8 mouse cellular contexts compared by ENCODE assay signal in the genomic region with DNA sequence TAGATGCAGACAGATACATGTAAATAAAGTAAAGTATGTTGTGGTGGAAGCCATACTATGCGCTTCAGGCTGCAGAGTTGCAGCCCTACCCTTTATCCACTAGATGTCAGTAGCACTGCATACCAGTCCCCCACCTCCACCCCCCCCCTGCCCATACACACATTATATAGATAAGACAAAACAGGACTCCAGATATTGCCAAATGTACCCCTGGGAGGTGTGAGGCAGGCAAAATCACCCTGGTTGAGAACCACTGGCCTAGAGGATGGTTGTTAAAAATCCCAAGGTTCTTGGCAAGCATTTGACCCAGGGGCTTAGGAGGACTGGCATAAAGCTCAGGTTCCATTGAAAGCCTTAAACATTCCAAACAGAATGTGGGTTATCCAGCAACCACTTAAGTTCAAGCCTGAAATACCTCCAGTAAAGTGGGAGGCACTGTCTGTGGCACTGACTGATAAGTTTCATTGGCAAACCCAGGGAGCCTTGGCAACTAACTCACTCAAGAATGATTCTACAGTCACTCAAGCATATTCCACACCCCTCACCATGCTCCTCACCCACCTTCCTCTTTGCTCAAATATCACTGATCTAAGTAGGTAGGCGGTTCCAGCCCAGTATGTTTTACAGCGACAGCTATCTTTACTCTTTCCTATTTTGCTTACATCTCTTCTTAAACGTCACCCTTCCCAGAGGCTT. TPM values are rescaled to one million over a fixed set of nuclear protein-coding genes. Genes with fewer than 3 reads are reported as not detected.
DNase-seq lines count a peak whose midpoint lies in the region; ATAC-seq and TF ChIP-seq lines count a peak whose summit lies in the region.

No protein-coding gene starts in this region.

- H3K4me2 ChIP-seq in forebrain, embryonic 15.5 days (replicated peaks) = peak overlapping the region; percentile 79
- H3K4me2 ChIP-seq in intestine, embryonic 15.5 days (replicated peaks) = peak overlapping the region; percentile 69
- H3K4me2 ChIP-seq in lung, embryonic 14.5 days = peak overlapping the region; percentile 87
- peak overlapping the region; percentile 86 for H3K4me2 ChIP-seq in neural tube, embryonic 15.5 days

- TF ChIP-seq CTCF in lung, embryonic 14.5 days (IDR thresholded peaks at IDR 0.05; ENCODE audit: low read depth) = peak; percentile 90

- peak overlapping the region; percentile 81; the same call in 1 of the 2 replicates for H3K27ac ChIP-seq in forebrain, embryonic 15.5 days (replicated peaks)
- no peak overlapping the region; the same call in 1 of the 2 replicates for H3K27ac ChIP-seq in intestine, embryonic 15.5 days
- peak overlapping the region; percentile 82 for H3K27ac ChIP-seq in lung, embryonic 14.5 days (ENCODE audit: low read depth)
- H3K27ac ChIP-seq in neural tube, embryonic 15.5 days (replicated peaks) = peak overlapping the region; percentile 92

- no peaks in the 10 kb centered on the region for H3K27me3 ChIP-seq in forebrain, embryonic 15.5 days
- H3K27me3 ChIP-seq in intestine, embryonic 15.5 days (replicated peaks) = no peaks in the 10 kb centered on the region
- no peaks in the 10 kb centered on the region for H3K27me3 ChIP-seq in lung, embryonic 14.5 days (ENCODE audit: insufficient read depth, low read length)
- H3K27me3 ChIP-seq in neural tube, embryonic 15.5 days (replicated peaks) = no peaks in the 10 kb centered on the region

- DNase-seq in layer of hippocampus, adult 18-20 months (ENCODE audit: low spot score in 2 of 2) = peak; percentile 48 to 69
- DNase-seq in layer of hippocampus, adult 9-10 months (ENCODE audit: low spot score) = no peak
- DNase-seq in c-Kit-positive CD71-positive TER-119-negative erythroid progenitor cells, embryonic 14.5 days (ENCODE audit: low read depth) = peak; percentile 59
- peak; percentile 68 for DNase-seq in lung, embryonic 14.5 days
- DNase-seq in ovary, postnatal 14 days (ENCODE audit: low spot score) = no peak

- peak overlapping the region; percentile 90 for H3K4me3 ChIP-seq in forebrain, embryonic 15.5 days
- peak overlapping the region; percentile 65 for H3K4me3 ChIP-seq in intestine, embryonic 15.5 days (replicated peaks)
- H3K4me3 ChIP-seq in lung, embryonic 14.5 days (ENCODE audit: low read depth, low read length) = peak overlapping the region; percentile 85
- H3K4me3 ChIP-seq in neural tube, embryonic 15.5 days (replicated peaks) = peak overlapping the region; percentile 89

- WGBS in forebrain, embryonic 15.5 days = 13% methylated on average over 4 of the region's 4 CpGs
- WGBS in intestine, embryonic 15.5 days = 9% methylated on average over 4 of the region's 4 CpGs
- 6% methylated on average over 4 of the region's 4 CpGs for WGBS in lung, embryonic 14.5 days
- 13% methylated on average over 4 of the region's 4 CpGs for WGBS in neural tube, embryonic 15.5 days

- peak overlapping the region; percentile 82 for H3K9ac ChIP-seq in forebrain, embryonic 15.5 days (replicated peaks)
- peak overlapping the region; percentile 70; the same call in 1 of the 2 replicates for H3K9ac ChIP-seq in intestine, embryonic 15.5 days
- H3K9ac ChIP-seq in lung, embryonic 14.5 days = peak overlapping the region; percentile 74
- peak overlapping the region; percentile 92 for H3K9ac ChIP-seq in neural tube, embryonic 15.5 days (replicated peaks)

- H3K9me3 ChIP-seq in forebrain, embryonic 15.5 days = no peaks in the 10 kb centered on the region
- H3K9me3 ChIP-seq in intestine, embryonic 15.5 days = no peaks in the 10 kb centered on the region
- H3K9me3 ChIP-seq in lung, embryonic 14.5 days (ENCODE audit: low read depth, low read length) = no peaks in the 10 kb centered on the region
- H3K9me3 ChIP-seq in neural tube, embryonic 15.5 days (replicated peaks) = no peaks in the 10 kb centered on the region

- no peak for ATAC-seq in forebrain, embryonic 15.5 days (replicated peaks)
- no peak for ATAC-seq in intestine, embryonic 15.5 days
- ATAC-seq in lung, embryonic 14.5 days (ENCODE audit: insufficient read depth) = no peak
- ATAC-seq in neural tube, embryonic 15.5 days (ENCODE audit: low FRiP score) = peak; percentile 12; the same call in 1 of the 2 replicates

- peaks cover 35% of the 10 kb centered on the region for H3K4me1 ChIP-seq in forebrain, embryonic 15.5 days
- 0 out of 2 replicates have a peak, but pooled peaks cover 5% of the 10 kb centered on the region for H3K4me1 ChIP-seq in intestine, embryonic 15.5 days (replicated peaks)
- 0 out of 2 replicates have a peak, but pooled peaks cover 4% of the 10 kb centered on the region for H3K4me1 ChIP-seq in lung, embryonic 14.5 days (ENCODE audit: insufficient read depth)
- H3K4me1 ChIP-seq in neural tube, embryonic 15.5 days = peaks cover 29% of the 10 kb centered on the region

- peaks cover 15% of the 10 kb centered on the region for H3K36me3 ChIP-seq in forebrain, embryonic 15.5 days
- H3K36me3 ChIP-seq in intestine, embryonic 15.5 days = no peaks in the 10 kb centered on the region
- peaks cover 29% of the 10 kb centered on the region for H3K36me3 ChIP-seq in lung, embryonic 14.5 days (ENCODE audit: insufficient read depth)
- H3K36me3 ChIP-seq in neural tube, embryonic 15.5 days = peaks cover 14% of the 10 kb centered on the region

RNA-seq across cellular contexts. Expression of a gene that starts 1.2 kb away (rescaled TPM):
- total RNA-seq in layer of hippocampus, adult 18-20 months (2021) = 100 to 1,000 TPM; 185 to 206 TPM
- polyA plus RNA-seq in forebrain, embryonic 15.5 days (2015; fragmentation: Nextera tagmentation; extraction: Ambion mirVana) = 138 and 140 TPM in 2 replicates
- polyA plus RNA-seq in intestine, embryonic 15.5 days (2015; fragmentation: Nextera tagmentation; extraction: Ambion mirVana) = 62.6 and 72.3 TPM in 2 replicates
- 68.7 and 82.0 TPM in 2 replicates for polyA plus RNA-seq in lung, embryonic 14.5 days (2014; fragmentation: Nextera tagmentation; extraction: Ambion mirVana)
- 146 and 170 TPM in 2 replicates for polyA plus RNA-seq in neural tube, embryonic 15.5 days (2015; fragmentation: Nextera tagmentation; extraction: Ambion mirVana)

RNA-seq across cellular contexts. Expression of a gene that starts 28.1 kb away (rescaled TPM):
- total RNA-seq in layer of hippocampus, adult 18-20 months (2021) = 10 to 100 TPM; 79.0 to 84.6 TPM
- polyA plus RNA-seq in forebrain, embryonic 15.5 days (2015; fragmentation: Nextera tagmentation; extraction: Ambion mirVana) = 107 and 111 TPM in 2 replicates
- 83.2 and 85.6 TPM in 2 replicates for polyA plus RNA-seq in intestine, embryonic 15.5 days (2015; fragmentation: Nextera tagmentation; extraction: Ambion mirVana)
- polyA plus RNA-seq in lung, embryonic 14.5 days (2014; fragmentation: Nextera tagmentation; extraction: Ambion mirVana) = 45.4 and 54.3 TPM in 2 replicates
- 100 and 101 TPM in 2 replicates for polyA plus RNA-seq in neural tube, embryonic 15.5 days (2015; fragmentation: Nextera tagmentation; extraction: Ambion mirVana)

RNA-seq across cellular contexts. Expression of a gene that starts 40.1 kb away (rescaled TPM):
- total RNA-seq in layer of hippocampus, adult 18-20 months (2021) = 10 to 100 TPM; 48.4 to 51.2 TPM
- polyA plus RNA-seq in forebrain, embryonic 15.5 days (2015; fragmentation: Nextera tagmentation; extraction: Ambion mirVana) = 38.8 and 40.3 TPM in 2 replicates
- 24.6 and 24.7 TPM in 2 replicates for polyA plus RNA-seq in intestine, embryonic 15.5 days (2015; fragmentation: Nextera tagmentation; extraction: Ambion mirVana)
- polyA plus RNA-seq in lung, embryonic 14.5 days (2014; fragmentation: Nextera tagmentation; extraction: Ambion mirVana) = 41.8 and 48.1 TPM in 2 replicates
- 34.0 and 34.3 TPM in 2 replicates for polyA plus RNA-seq in neural tube, embryonic 15.5 days (2015; fragmentation: Nextera tagmentation; extraction: Ambion mirVana)

RNA-seq across cellular contexts. Expression of a gene that starts 54.2 kb away (rescaled TPM):
- 1 to 10 TPM; 3.2 to 5.0 TPM for total RNA-seq in layer of hippocampus, adult 18-20 months (2021)
- polyA plus RNA-seq in forebrain, embryonic 15.5 days (2015; fragmentation: Nextera tagmentation; extraction: Ambion mirVana) = 0.56 and 0.64 TPM in 2 replicates
- 1.7 and 1.8 TPM in 2 replicates for polyA plus RNA-seq in intestine, embryonic 15.5 days (2015; fragmentation: Nextera tagmentation; extraction: Ambion mirVana)
- polyA plus RNA-seq in lung, embryonic 14.5 days (2014; fragmentation: Nextera tagmentation; extraction: Ambion mirVana) = 0.93 and 1.0 TPM in 2 replicates
- polyA plus RNA-seq in neural tube, embryonic 15.5 days (2015; fragmentation: Nextera tagmentation; extraction: Ambion mirVana) = 0.55 and 11.3 TPM in 2 replicates

Comparison
In these comparisons a context has a peak if more than half of its experiments do, and no peak if none do; other contexts are left out.
1. DNase-seq: peak in layer of hippocampus, adult 18-20 months (2 of 2), c-Kit-positive CD71-positive TER-119-negative erythroid progenitor cells, embryonic 14.5 days (single experiment) and lung, embryonic 14.5 days (single experiment); none in layer of hippocampus, adult 9-10 months (single experiment) and ovary, postnatal 14 days (single experiment).
2. Peak in every context shown above with its lines, with median percentiles within 50 percentile points of each other: H3K4me2 ChIP-seq, H3K4me3 ChIP-seq and H3K9ac ChIP-seq.